Mouse (Mus musculus) kidney, adult 2 months (tissue): ENCODE results near the gene Palb2.

ENCODE experiments used
- CTCF ChIP-seq: fragments of 200-500 bp; conservative IDR thresholded peaks from 2 replicates; pipeline ENCODE4 v1.5.1; 2011; ENCODE audit warnings: low read depth, mild to moderate bottlenecking, control low read depth, low read length, moderate library complexity, mixed read lengths; ENCODE audit not compliant: insufficient read depth, insufficient read length
- POLR2A ChIP-seq: fragments of 200-500 bp; IDR thresholded peaks from one replicate; pipeline ENCODE4 v1.6.1; 2011; ENCODE audit warnings: low read depth, low read length, control low read depth

DNA sequence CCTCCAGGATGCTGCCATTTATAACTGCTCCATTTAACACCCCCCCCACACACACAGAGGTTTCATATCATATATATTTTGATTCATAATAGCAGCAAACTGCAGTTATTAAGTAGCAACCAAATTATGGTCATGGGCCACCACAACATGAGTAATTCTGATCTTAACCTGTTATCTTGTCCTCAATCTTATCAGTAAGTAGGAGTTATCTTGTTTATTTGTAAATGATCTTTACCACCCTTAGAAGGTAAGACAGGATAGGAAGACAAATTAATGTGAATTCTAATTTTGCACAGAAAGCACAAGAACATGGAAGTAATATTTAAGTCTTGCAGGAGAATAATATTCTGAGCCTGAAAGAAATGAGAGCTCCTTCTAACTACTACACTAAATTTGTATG lies 951 bp downstream of the Palb2 start:
- TF ChIP-seq POLR2A (no peak), CTCF (no peak)
